Mouse (Mus musculus) forebrain, embryonic 11.5 days (tissue): ENCODE measurements around the gene Vmn2r104. TPM values are rescaled to one million over a fixed set of nuclear protein-coding genes. Genes with fewer than 3 reads are reported as not detected.

Experiments
- ATAC-seq: fragments of 200-750 bp; cut with Nextera tagmentation; replicated peaks from 2 replicates; pipeline ENCODE4 v1.8.0; 2017; ENCODE audit warnings: moderate TSS enrichment; ENCODE audit not compliant: low FRiP score
- DNase-seq: peaks from one replicate; pipeline ENCODE4 v3.0.0-alpha.2; 2017; ENCODE audit warnings: low spot score
- H3K27ac ChIP-seq: fragments of 300-500 bp; sonication (generic); 2 replicates; pipeline ENCODE4 v1.5.1; 2014; ENCODE audit warnings: low read depth, low read length
- H3K27me3 ChIP-seq: fragments of 300-500 bp; sonication (generic); 2 replicates; pipeline ENCODE4 v1.6.1; 2014; ENCODE audit warnings: mild to moderate bottlenecking, low read length, mixed read lengths; ENCODE audit not compliant: control insufficient read depth, insufficient read depth
- H3K36me3 ChIP-seq: fragments of 300-500 bp; sonication (generic); 2 replicates; pipeline ENCODE4 v1.6.1; 2014; ENCODE audit warnings: mild to moderate bottlenecking, low read length, moderate library complexity, mixed read lengths; ENCODE audit not compliant: control insufficient read depth, insufficient read depth
- H3K4me1 ChIP-seq: fragments of 300-500 bp; sonication (generic); replicated peaks from 2 replicates; pipeline ENCODE4 v1.6.1; 2014; ENCODE audit warnings: low read length, mixed read lengths; ENCODE audit not compliant: control insufficient read depth, insufficient read depth
- H3K4me2 ChIP-seq: fragments of 300-500 bp; sonication (generic); 2 replicates; pipeline ENCODE4 v1.6.1; 2014; ENCODE audit warnings: low read depth, mild to moderate bottlenecking, low read length, moderate library complexity, mixed read lengths; ENCODE audit not compliant: severe bottlenecking
- H3K4me3 ChIP-seq: fragments of 300-500 bp; sonication (generic); 2 replicates; pipeline ENCODE4 v1.5.1; 2014; ENCODE audit warnings: low read depth, low read length
- H3K9ac ChIP-seq: fragments of 300-500 bp; sonication (generic); 2 replicates; pipeline ENCODE4 v1.6.1; 2014; ENCODE audit warnings: low read length
- H3K9me3 ChIP-seq: fragments of 300-500 bp; sonication (generic); 2 replicates; pipeline ENCODE4 v1.6.1; 2016; ENCODE audit warnings: low read length, mixed read lengths; ENCODE audit not compliant: control insufficient read depth
- WGBS: fragments of 180-500 bp; shearing (Covaris S2); extraction: QIAGEN DNeasy Blood & Tissue Kit; methylation state at CpG from one replicate; pipeline ENCODE4 v1.1.7; 2014; 5-methylcytosine and 5-hydroxymethylcytosine counted together
- polyA plus RNA-seq: library from polyadenylated mRNA; unstranded; fragments of >200 nt; fragmentation: Nextera tagmentation; extraction: Ambion mirVana; gene quantifications from 2 replicates; pipeline ENCODE4 v1.2.1, GENCODE M21; 2014

The Vmn2r104 gene
- not detected in 2 replicates for polyA plus RNA-seq

GRCm38 (mm10) chr17:20048236-20048635, at the start of gene Vmn2r104:
Gene Vmn2r104 (minus strand): TSS chr17:20048336.
- Histone ChIP-seq H3K4me1 (no peaks in the 10 kb centered on the region), H3K9ac (no peak within 1 kb of the TSS), H3K36me3 (no peaks in the 10 kb centered on the region), H3K4me2 (no peak within 1 kb of the TSS), H3K4me3 (no peak within 1 kb of the TSS), H3K27ac (no peak within 1 kb of the TSS), H3K27me3 (no peaks in the 10 kb centered on the region), H3K9me3 (peaks cover 20% of the 10 kb centered on the region)
- no peak for ATAC-seq
- no peak for DNase-seq
- 91% methylated on average over 1 of the region's 1 CpGs for WGBS

- WGBS: 80% methylated on average over 6 of the region's 6 CpGs
- no peak for ATAC-seq
Measured at GRCm38 (mm10) chr17:20074090-20074489, 26.0 kb upstream of the Vmn2r104 start.

DNA sequence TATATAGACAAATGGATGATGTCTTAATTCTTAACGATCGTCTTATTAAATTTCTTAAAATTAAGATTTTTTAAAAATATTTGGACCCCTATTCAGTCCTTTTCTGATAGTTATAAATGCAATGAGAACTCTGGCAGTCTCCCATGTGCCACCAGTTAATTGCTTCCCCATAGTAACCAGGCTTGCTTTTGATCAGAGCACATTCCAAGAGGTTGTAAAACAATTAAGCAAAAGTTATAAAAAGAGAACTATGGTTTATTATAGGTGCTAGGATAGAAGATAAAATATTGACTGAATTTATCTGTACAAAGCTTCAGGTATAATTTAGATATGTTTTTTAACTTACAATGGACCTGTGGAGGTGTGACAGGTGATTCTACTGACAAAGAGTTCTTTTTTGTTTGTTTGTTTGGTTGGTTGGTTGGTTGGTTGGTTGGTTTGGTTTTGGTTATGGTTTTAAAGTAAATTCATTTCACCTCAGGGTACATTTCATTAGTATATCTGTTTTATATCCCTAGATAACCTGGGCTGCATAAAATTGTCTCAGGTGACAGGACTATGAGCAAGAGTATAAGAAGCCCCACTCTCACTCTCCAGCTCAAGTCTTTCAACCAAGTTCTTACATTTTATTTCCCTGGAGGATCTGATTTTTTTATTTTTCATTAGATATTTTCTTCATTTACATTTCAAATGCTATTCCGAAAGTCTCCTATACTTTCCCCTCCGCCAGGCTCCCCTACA, 23.7 kb upstream of the Vmn2r104 start:
- no peaks in the 10 kb centered on the region for H3K4me1 ChIP-seq
- 92% methylated on average over 4 of the region's 4 CpGs for WGBS
- no peak overlapping the region for H3K4me3 ChIP-seq
- no peak overlapping the region for H3K4me2 ChIP-seq
- no peak for ATAC-seq
- no peaks in the 10 kb centered on the region; the same call in 1 of the 2 replicates for H3K9me3 ChIP-seq
- no peaks in the 10 kb centered on the region for H3K27me3 ChIP-seq
- H3K9ac ChIP-seq: no peak overlapping the region
- no peaks in the 10 kb centered on the region for H3K36me3 ChIP-seq
- H3K27ac ChIP-seq: no peak overlapping the region
- DNase-seq: no peak

More at GRCm38 (mm10) chr17:20074090-20074489, 26.0 kb upstream of the Vmn2r104 start:
- Histone ChIP-seq H3K27ac (no peak overlapping the region), H3K9ac (no peak overlapping the region), H3K9me3 (peaks cover 3% of the 10 kb centered on the region; the same call in 1 of the 2 replicates), H3K4me1 (no peaks in the 10 kb centered on the region), H3K36me3 (no peaks in the 10 kb centered on the region), H3K4me3 (no peak overlapping the region), H3K4me2 (no peak overlapping the region), H3K27me3 (no peaks in the 10 kb centered on the region)
- DNase-seq: no peak

Other genes with a start within 250 kb of the Vmn2r104 start
- not detected in 2 replicates for gene Fpr-rs7, start 65.9 kb upstream of the Vmn2r104 start, polyA plus RNA-seq
- gene Fpr-rs6, start 134.8 kb upstream of the Vmn2r104 start, polyA plus RNA-seq: not detected in 2 replicates
- not detected in 2 replicates for gene Vmn2r105, start 186.7 kb upstream of the Vmn2r104 start, polyA plus RNA-seq
- not detected in 2 replicates for gene Vmn2r106, start 237.2 kb upstream of the Vmn2r104 start, polyA plus RNA-seq